Mouse (Mus musculus): ENCODE measurements around the gene Rxfp2. TPM values are rescaled to one million over a fixed set of nuclear protein-coding genes. Genes with fewer than 3 reads are reported as not detected.
A peak's percentile ranks its signal among the peaks of the same experiment; 100 is the strongest.

Rxfp2 gene
- polyA plus RNA-seq, 1 experiment: not detected

DNA sequence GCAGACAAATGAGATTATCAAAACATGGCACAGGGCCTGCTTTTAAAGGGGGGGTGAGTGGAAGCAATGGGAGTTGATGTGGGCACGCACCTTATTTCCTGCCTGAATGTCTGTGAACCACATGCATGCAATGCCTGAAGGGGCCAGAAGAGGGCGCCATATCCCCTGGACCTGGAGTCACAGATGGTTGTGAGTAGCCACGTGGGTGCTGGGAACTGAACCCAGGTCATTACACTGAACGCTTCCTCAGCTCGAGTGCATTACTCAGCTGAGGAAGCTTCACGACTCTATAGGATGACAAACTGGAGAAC lies 98.4 kb downstream of the Rxfp2 start:
- Histone ChIP-seq H3K27me3 (ENCODE audit: control insufficient read depth, insufficient read depth, insufficient read length) (no peaks in the 10 kb centered on the region), H3K79me2 (ENCODE audit: control insufficient read depth, insufficient read depth) (no peaks in the 10 kb centered on the region), H3K4me2 (ENCODE audit: low read depth) (no peak overlapping the region), H3K36me3 (ENCODE audit: control insufficient read depth, insufficient read depth) (no peaks in the 10 kb centered on the region), H3ac (ENCODE audit: control insufficient read depth, insufficient read length) (no peak overlapping the region), H3K4me3 (no peak overlapping the region)
- TF ChIP-seq REST (IDR thresholded peaks at IDR 0.05; ENCODE audit: insufficient read depth, insufficient read length): no peak
- no peak for TF ChIP-seq E2F4 (IDR thresholded peaks at IDR 0.05; ENCODE audit: insufficient read depth)
- TF ChIP-seq MAX (IDR thresholded peaks at IDR 0.05; ENCODE audit: low read depth): no peak
- TF ChIP-seq TCF3 (IDR thresholded peaks at IDR 0.05; ENCODE audit: insufficient read length, low read depth): no peak
- no peak for TF ChIP-seq POLR2A (IDR thresholded peaks at IDR 0.05; ENCODE audit: insufficient read length, low read depth)
- TF ChIP-seq MYOG (IDR thresholded peaks at IDR 0.05; ENCODE audit: control insufficient read depth in 1 of 3, insufficient read depth in 1 of 3, insufficient read length in 2 of 3, low read depth in 2 of 3): no peak
- TF ChIP-seq POLR2AphosphoS2 (IDR thresholded peaks at IDR 0.05; ENCODE audit: insufficient read length, low read depth): no peak
- TF ChIP-seq TCF12 (IDR thresholded peaks at IDR 0.05; ENCODE audit: insufficient read depth, poor library complexity, severe bottlenecking): no peak
- TF ChIP-seq MYOD1 (IDR thresholded peaks at IDR 0.05; ENCODE audit: control insufficient read depth in 1 of 3, insufficient read length in 2 of 3, low read depth in 2 of 3): no peak
- no peak for TF ChIP-seq USF1 (IDR thresholded peaks at IDR 0.05; ENCODE audit: low read depth)
- TF ChIP-seq CEBPB (IDR thresholded peaks at IDR 0.05; ENCODE audit: insufficient read depth, poor library complexity, severe bottlenecking): no peak
- no peak for TF ChIP-seq SRF (IDR thresholded peaks at IDR 0.05; ENCODE audit: control insufficient read depth, insufficient read length, low read depth)

- Histone ChIP-seq H3K36me3 (ENCODE audit: control insufficient read depth, insufficient read depth) (no peaks in the 10 kb centered on the region), H3K4me3 (no peak overlapping the region), H3K27me3 (ENCODE audit: control insufficient read depth, insufficient read depth, insufficient read length) (no peaks in the 10 kb centered on the region), H3K79me2 (ENCODE audit: control insufficient read depth, insufficient read depth) (no peaks in the 10 kb centered on the region), H3ac (ENCODE audit: control insufficient read depth, insufficient read length) (no peak overlapping the region), H3K4me2 (ENCODE audit: low read depth) (no peak overlapping the region)
- no peak for TF ChIP-seq E2F4 (IDR thresholded peaks at IDR 0.05; ENCODE audit: insufficient read depth)
- no peak for TF ChIP-seq TCF3 (IDR thresholded peaks at IDR 0.05; ENCODE audit: insufficient read length, low read depth)
- TF ChIP-seq TCF12 (IDR thresholded peaks at IDR 0.05; ENCODE audit: insufficient read depth, poor library complexity, severe bottlenecking): no peak
Observed at GRCm38 (mm10) chr5:150118124-150118454, 99.6 kb downstream of the Rxfp2 start.

- Histone ChIP-seq H3ac (ENCODE audit: control insufficient read depth, insufficient read length) (no peak within 1 kb of the TSS), H3K36me3 (ENCODE audit: control insufficient read depth, insufficient read depth) (no peaks in the 10 kb centered on the region), H3K4me2 (ENCODE audit: low read depth) (no peak within 1 kb of the TSS), H3K79me2 (ENCODE audit: control insufficient read depth, insufficient read depth) (no peaks in the 10 kb centered on the region), H3K4me3 (no peak within 1 kb of the TSS), H3K27me3 (ENCODE audit: control insufficient read depth, insufficient read depth, insufficient read length) (no peaks in the 10 kb centered on the region)
- peak; percentile 22 for TF ChIP-seq POLR2A (IDR thresholded peaks at IDR 0.05; ENCODE audit: insufficient read length, low read depth)
- TF ChIP-seq E2F4 (IDR thresholded peaks at IDR 0.05; ENCODE audit: insufficient read depth): no peak
- TF ChIP-seq POLR2AphosphoS2 (IDR thresholded peaks at IDR 0.05; ENCODE audit: insufficient read length, low read depth): no peak
Observed at GRCm38 (mm10) chr5:150118455-150119241, 100.2 kb downstream of the Rxfp2 start, which contains the start of gene Fry. TSS of gene Fry (plus strand) at chr5:150118645.

DNA sequence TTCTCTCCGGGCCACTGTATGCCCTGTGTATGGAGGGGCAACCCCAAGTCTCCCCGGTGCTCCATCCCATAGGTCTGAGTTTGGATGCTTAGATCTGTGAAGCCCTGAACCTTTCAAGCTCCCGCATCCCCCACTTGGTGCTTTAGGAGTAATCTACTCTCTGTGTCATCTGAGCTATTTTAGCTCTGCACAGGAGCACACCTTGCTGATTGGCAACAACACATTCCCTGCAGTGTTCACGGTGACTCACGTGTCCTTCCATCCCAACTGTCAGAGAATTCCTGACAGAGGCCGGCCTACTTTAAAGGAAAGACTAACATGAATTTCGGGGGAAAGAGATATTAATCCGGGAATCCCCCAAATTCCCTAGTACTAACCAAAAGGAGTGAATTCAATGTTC lies 102.2 kb downstream of the Rxfp2 start:
- TF ChIP-seq TCF3 (IDR thresholded peaks at IDR 0.05; ENCODE audit: insufficient read length, low read depth) (no peak), USF1 (IDR thresholded peaks at IDR 0.05; ENCODE audit: low read depth) (no peak), MYOG (IDR thresholded peaks at IDR 0.05; ENCODE audit: control insufficient read depth in 1 of 3, insufficient read depth in 1 of 3, insufficient read length in 2 of 3, low read depth in 2 of 3) (no peak), SRF (IDR thresholded peaks at IDR 0.05; ENCODE audit: control insufficient read depth, insufficient read length, low read depth) (no peak), POLR2AphosphoS2 (IDR thresholded peaks at IDR 0.05; ENCODE audit: insufficient read length, low read depth) (no peak), TCF12 (IDR thresholded peaks at IDR 0.05; ENCODE audit: insufficient read depth, poor library complexity, severe bottlenecking) (no peak), MYOD1 (IDR thresholded peaks at IDR 0.05; ENCODE audit: control insufficient read depth in 1 of 3, insufficient read length in 2 of 3, low read depth in 2 of 3) (no peak), POLR2A (IDR thresholded peaks at IDR 0.05; ENCODE audit: insufficient read length, low read depth) (no peak), MAX (IDR thresholded peaks at IDR 0.05; ENCODE audit: low read depth) (no peak), CEBPB (IDR thresholded peaks at IDR 0.05; ENCODE audit: insufficient read depth, poor library complexity, severe bottlenecking) (no peak), E2F4 (IDR thresholded peaks at IDR 0.05; ENCODE audit: insufficient read depth) (no peak), REST (IDR thresholded peaks at IDR 0.05; ENCODE audit: insufficient read depth, insufficient read length) (no peak)
- Histone ChIP-seq H3K4me2 (ENCODE audit: low read depth) (no peak overlapping the region), H3K79me2 (ENCODE audit: control insufficient read depth, insufficient read depth) (no peaks in the 10 kb centered on the region), H3K27me3 (ENCODE audit: control insufficient read depth, insufficient read depth, insufficient read length) (no peaks in the 10 kb centered on the region), H3ac (ENCODE audit: control insufficient read depth, insufficient read length) (no peak overlapping the region), H3K4me3 (no peak overlapping the region), H3K36me3 (ENCODE audit: control insufficient read depth, insufficient read depth) (no peaks in the 10 kb centered on the region)

GRCm38 (mm10) chr5:150122095-150122494 lies 103.6 kb downstream of the Rxfp2 start:
- no peak for TF ChIP-seq E2F4 (IDR thresholded peaks at IDR 0.05; ENCODE audit: insufficient read depth)
- TF ChIP-seq SRF (IDR thresholded peaks at IDR 0.05; ENCODE audit: control insufficient read depth, insufficient read length, low read depth): no peak
- no peak overlapping the region for H3K4me3 ChIP-seq
- H3K36me3 ChIP-seq (ENCODE audit: control insufficient read depth, insufficient read depth): no peaks in the 10 kb centered on the region
- H3ac ChIP-seq (ENCODE audit: control insufficient read depth, insufficient read length): no peak overlapping the region
- no peaks in the 10 kb centered on the region for H3K79me2 ChIP-seq (ENCODE audit: control insufficient read depth, insufficient read depth)
- H3K4me2 ChIP-seq (ENCODE audit: low read depth): no peak overlapping the region
- no peaks in the 10 kb centered on the region for H3K27me3 ChIP-seq (ENCODE audit: control insufficient read depth, insufficient read depth, insufficient read length)

Data from myocyte (in vitro differentiated cells).